Mouse (Mus musculus) left cerebral cortex, postnatal 36 days (tissue): ENCODE data around the gene Mgst3. TPM values are rescaled to one million over a fixed set of nuclear protein-coding genes. Genes with fewer than 3 reads are reported as not detected.

Experiments used
- DNase-seq, 2 experiments: peaks; one replicate each; pipeline ENCODE4 v3.0.0; 2021 to 2022; ENCODE audit warnings: low spot score in 2 of 2, mixed read lengths in 1 of 2
- intact Hi-C: fragments of 180-260 bp; cut with DNase I; formaldehyde crosslinking; loops from one replicate; pipeline ENCODE4 v1.15.1; 2025
- total RNA-seq, 2 experiments: library from RNA; stranded (reverse); gene quantifications; 2 replicates each; pipeline ENCODE4 v1.2.3; 2021

The Mgst3 gene
- total RNA-seq, 2 experiments from 2014 or later = 105 to 117 TPM

DNA sequence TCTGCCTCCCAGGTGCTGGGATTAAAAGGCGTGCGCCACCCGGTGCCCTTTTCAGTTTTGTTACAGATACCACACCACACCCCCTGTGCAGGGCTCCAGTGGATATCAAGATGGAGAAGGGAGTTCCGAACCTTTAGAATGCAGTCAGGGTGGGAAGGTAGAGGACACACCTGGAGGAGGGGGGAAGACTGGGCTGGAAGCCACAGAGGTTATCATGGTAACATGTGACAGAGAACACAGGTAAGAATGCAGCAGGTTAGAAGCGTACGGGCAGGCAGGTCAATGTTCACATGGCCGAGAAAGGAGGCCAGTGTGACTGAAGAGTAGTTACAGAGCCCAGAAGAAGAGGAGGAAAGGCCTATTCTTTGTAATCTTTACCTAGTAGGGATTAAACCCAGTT is 4.1 kb downstream of the Mgst3 start:
- intact Hi-C loops = no loop called here

GRCm38 (mm10) chr1:167388571-167388970 is 5.1 kb downstream of the Mgst3 start:
- no peak for DNase-seq
- intact Hi-C loops = no loop called here

More for the DNA sequence above, 4.1 kb downstream of the Mgst3 start:
- DNase-seq = no peak

GRCm38 (mm10) chr1:167387796-167388195 is 5.8 kb downstream of the Mgst3 start:
- intact Hi-C loops = no loop called here
- DNase-seq = no peak

DNA sequence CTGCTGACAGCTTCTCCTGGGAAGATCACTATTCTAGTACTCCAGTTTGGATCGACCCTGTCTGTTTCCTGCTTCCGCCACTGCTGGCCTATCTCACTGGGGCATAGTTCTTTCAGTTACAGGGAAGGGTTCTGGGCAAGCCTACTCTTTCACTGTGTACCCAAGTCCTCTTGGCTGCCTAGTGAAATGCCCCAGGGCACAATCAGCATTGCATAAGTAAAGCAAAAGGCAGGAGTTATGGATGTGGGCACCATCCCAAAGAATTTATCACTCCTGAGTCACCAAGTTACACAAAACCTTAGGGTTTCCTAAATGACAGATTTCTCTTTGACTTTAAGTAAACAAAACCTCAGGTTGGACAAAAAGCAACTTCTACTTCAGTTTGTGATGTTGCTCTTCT is 6.3 kb downstream of the Mgst3 start:
- DNase-seq = no peak
- intact Hi-C loops = no loop called here

- DNase-seq = no peak
- intact Hi-C loops = no loop called here
Observed at GRCm38 (mm10) chr1:167386466-167386865, 7.2 kb downstream of the Mgst3 start.

DNA sequence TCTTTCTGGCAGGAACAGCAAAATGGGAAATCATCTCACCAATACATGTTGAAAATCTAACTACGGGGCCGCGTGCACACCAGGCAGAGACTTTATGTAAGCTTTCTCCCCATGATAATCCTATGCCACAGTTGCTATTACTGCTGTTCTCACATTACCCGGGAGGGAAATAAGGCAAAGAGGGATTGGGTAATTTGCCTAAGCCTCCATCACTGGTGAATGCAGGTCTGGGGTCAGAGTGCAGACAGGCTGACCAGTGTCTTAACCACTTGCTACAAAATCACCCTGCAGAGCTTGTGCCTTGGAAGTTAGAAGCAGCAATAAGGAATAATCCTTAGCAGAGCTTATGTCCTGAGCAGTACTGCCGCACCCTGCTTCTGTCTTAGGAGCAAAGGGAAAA is 8.0 kb downstream of the Mgst3 start:
- no peak for DNase-seq
- intact Hi-C loops = no loop called here

DNA sequence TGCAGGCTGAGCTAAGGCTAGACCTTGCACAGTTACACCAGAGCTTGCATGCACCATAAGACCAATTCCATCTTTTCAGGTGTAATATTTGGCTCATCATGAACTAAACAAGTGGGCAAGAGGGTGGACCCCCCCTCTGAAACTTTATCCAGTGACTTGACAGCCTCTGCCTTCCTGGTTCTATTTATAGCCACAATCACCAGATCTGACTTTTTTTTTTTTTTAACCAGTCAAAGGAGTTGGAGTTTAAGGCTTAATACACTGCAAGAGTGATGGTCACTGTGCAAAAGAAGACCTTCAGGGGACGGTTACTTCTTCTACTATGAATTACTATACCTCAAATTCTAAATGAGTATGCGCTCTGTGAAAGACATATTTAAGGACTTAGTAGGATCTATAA is 8.4 kb downstream of the Mgst3 start:
- no peak for DNase-seq
- intact Hi-C loops = no loop called here

DNA sequence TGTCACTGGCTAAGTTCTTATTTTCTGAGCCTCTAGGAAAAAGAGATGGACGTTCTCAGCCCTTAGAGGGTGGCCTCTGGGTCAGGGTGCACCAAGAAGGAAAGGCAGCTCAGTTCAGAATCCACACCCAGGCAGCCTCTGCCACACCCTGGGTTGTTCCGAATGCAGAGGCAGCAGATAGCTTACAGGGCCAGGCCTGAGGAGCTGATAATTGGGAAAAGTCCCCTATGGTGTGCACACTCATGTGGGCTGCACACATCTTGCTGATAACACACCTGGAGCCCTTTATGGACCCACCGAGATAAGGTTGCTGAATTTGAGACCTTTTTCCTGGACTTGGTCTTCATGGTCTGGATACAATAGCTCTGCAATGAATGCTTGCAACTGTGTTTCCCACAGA is 9.5 kb downstream of the Mgst3 start:
- DNase-seq = no peak
- intact Hi-C loops = no loop called here

DNA sequence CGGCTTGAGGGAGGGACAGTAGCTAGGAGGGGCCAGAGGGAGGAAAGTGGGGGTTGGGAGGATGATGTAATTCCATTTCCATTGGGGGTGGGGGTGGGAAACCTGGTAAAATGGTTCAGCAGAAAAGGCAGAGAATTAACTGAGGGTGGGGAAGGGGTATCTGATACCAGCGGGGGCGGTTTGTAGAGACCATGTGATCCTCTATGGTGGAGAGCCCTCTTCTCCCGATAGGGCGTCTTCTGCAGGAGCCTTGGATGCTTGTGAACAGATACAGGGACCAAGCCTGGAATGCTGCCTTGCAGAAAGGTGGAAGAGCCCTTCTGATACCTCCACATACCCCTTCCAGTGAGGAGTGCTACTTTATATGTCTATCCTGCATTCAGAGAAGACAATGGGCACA is 10.5 kb downstream of the Mgst3 start:
- intact Hi-C loops = no loop called here
- DNase-seq = no peak

GRCm38 (mm10) chr1:167382763-167383162 is 10.9 kb downstream of the Mgst3 start:
- intact Hi-C loops = no loop called here
- no peak for DNase-seq

DNA sequence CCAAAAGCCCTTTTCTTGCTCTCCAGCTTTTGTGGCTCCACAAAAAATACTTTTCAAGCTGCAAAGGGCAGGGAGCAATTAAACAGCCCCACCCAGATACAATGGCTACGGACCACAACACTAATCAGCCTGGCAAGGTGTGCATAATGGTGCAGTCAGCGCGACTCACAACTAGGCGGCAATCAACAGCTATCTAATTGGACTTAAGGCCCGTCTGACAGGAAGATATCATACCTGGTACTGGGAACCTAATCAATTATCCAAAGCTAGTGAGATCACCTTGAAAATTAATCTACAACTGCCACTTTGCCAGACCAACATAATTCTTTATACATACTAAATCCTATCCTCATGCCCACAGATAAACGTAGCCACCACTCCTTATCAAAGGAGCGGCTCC is 11.3 kb downstream of the Mgst3 start:
- intact Hi-C loops = no loop called here
- DNase-seq = no peak

DNA sequence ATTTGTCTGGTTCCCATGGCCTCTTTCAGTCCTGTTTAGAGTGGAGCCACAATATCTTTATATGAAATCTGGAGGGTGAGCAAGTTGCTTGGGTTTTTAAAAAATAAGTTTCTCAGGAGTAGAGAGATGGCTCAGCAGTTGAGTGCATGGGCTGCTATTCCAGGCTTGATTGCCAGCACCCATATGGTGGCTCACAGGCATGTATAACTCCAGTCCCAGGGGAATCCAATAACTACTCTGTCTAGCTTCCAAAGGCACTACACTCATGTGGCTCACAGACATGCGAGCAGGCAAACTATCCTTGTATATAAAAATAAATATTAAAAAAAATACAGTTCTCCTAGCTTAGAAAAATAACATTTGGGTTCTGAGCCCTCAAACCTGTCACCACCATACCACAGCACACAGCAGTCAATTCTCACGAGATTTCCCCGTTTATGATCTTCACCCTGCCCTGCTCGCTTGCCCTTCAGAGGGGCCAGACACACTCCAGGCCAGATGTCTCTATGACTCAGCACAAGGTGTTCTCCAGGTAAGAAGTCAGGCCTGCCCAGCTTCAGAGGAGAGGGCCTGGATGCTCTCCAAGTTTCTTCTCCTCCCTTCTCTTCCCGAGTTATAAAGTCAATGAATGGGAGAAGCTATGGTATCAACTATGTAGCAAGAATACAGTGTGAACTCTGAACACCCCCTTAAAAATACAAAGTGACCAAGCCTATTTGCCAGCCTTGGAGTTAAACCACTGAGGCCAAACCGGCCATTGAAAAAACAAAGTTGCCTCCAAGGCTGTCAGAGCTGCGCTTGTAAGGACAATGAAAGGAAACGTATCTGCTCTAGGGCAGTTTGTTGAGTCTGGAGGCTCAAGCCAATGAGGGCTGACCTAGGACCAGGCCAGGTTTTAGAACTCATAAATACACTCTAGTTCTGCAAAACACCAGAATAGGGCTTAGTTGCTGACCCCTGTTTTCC is 12.3 kb downstream of the Mgst3 start:
- DNase-seq = no peak
- intact Hi-C loops = no loop called here

- DNase-seq = no peak
- intact Hi-C loops = no loop called here
Observed at GRCm38 (mm10) chr1:167380223-167380622, 13.4 kb downstream of the Mgst3 start.

DNA sequence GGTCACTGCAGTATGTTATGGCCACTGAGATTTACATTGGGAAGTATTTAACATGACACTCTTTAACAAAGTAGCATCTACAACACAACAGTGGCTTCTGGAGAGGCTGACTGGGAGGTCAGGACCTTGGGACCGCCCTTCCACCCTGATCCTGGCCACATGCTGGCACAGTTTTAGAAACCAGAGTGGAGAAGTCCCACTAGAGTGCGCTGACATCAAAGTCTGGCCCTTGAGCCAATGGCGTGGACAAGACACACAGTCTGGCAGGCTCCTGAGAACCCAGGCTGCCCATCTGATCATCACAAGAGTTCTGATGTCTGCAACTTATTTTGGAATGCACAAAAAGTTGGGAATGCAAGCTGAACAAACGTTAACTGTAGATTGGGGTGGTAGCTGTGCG is 13.9 kb downstream of the Mgst3 start:
- intact Hi-C loops = no loop called here
- no peak for DNase-seq

DNA sequence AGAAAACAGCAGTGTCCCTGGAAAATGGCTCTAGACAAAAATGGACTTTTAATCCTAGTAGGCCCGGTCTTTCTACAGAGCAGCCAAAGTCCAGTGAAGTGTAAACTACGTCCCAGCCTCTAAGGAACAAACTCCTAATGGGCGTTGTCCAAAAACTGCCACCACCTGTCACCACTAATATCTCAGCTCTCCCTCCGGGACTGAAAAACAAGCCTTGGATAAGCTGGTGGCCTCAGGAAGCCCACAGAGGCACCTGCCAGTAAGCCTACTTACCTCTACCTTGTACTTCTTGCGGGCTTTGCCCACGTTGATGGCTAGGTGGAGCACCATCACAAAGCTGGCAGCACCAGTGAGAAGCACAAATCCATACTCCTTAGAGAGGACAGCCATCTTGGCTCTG is 15.6 kb downstream of the Mgst3 start:
- intact Hi-C loops = no loop called here
- DNase-seq = no peak

DNA sequence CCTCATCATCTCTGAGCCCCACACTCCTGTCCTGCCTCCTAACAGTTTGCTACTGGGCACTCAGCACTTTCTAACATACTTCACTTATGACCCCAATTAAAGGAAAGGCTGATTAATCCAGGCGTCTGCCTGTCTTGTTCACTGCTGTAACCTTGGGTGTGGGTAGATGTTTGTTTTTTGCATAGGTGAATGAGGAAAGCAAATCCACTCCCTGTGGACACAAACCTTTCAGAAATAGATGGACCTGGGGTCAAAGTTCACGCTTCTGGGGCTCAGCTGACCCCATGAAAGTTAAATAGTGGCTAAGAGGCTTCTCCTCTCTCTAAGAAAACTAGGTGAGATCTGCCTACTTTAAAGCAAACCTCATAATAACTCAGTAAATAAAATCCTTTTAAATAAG is 18.7 kb downstream of the Mgst3 start:
- no peak for DNase-seq
- intact Hi-C loops = no loop called here

DNA sequence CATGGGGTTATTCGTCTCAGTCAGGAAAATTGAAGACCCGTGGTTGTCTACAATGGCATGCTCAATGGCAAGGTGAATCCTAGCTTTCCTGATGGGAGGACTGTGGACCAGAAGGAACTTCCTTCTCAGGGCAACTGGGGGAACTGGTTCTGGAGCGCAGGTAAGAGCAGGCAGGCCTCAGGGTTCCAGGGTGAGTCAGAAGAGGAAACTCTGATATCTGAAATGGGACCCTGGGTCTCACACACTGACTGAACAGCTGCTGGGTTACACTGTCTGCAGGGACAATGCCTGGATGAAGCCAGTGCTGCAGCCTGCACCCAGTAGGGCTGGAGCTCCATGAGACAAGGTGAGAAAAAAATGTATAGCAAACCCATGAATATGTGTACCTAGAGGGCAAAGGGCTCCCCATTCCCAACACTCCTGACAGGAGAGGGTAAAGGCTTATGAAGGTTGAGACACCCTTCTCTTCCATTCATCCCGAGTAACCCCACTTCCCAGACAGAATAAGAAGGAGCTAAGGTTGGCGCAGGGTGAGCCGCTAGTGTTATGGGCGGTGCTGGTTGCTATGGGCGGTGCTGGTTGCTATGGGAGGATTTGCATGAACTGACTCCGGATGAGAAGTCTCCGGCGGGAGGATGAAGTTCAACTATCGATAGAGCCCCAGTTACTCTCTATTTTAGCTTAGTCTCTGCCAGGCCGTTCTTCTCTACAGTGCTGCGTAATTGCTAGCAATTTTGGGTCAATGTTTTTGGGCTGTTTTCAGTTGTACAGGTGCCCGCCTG is 19.4 kb downstream of the Mgst3 start:
- DNase-seq = no peak

DNA sequence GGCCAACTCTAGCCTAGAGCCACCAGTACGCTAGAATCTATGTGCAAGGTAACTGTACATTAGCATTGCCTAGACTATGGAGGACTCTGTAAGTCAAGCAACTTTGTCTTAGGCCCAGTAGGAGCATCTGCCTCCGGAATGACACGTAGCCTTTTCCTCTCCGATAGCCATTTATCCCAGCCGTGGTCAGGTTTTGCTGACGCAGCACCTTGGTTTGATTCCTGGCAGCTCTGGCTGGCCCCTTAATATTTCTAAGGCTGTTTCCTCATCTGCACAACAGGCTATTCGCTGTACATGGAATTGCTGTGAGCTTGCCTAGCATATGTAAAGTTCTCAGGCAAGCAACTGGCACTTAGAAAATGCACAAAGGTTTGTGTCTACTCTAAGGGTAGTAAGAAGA is 20.9 kb downstream of the Mgst3 start:
- DNase-seq = no peak
- intact Hi-C loops = no loop called here

More for the DNA sequence above, 19.4 kb downstream of the Mgst3 start:
- intact Hi-C loops = no loop called here

DNA sequence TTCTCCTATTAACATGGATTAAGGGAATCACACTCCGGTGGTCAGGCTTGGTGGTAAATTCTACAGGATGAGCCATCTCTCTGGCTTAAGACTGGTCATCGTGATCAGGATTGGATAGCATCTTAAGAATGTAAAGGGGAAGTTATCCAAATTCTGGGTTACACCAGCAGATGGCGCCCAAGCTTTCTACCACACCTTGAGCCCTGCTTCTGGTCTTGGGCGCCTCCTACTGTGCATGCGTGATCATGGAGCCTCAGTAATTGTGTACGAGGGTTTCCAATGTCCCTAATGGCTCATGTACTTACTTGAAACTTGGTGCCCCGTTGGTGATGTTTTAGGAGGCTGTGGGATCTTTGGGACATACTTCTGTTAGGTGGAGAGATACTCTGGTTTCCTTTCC is 23.7 kb downstream of the Mgst3 start:
- peak; percentile 71 to 79 for DNase-seq
- intact Hi-C loops = loop anchor here (2.0 kb wide), 1 partner anchor 25 kb away; no protein-coding TSS in a partner anchor

GRCm38 (mm10) chr1:167368513-167368912 is 25.1 kb downstream of the Mgst3 start:
- DNase-seq = no peak
- intact Hi-C loops = no loop called here

DNA sequence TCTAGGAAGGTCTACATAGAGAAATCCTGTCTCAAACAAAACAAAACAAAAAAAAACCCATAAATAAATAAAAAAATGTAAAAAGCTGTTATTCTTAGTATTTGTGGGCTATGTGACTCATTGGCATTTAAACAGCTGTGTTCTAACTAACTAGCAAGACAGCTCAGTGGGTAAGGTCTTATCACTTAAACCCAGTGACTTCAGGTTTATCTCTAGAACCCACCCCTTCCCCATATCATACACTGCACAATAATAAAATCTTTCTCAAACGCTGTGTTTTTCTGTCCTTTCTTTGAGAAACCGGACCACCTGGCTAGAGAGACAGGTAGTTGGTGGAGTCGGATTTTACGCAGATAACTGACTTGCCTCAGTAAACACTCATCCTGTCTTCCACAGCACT is 25.6 kb downstream of the Mgst3 start:
- intact Hi-C loops = no loop called here
- no peak for DNase-seq
